Mouse (Mus musculus) lung, postnatal 4 days (tissue): Measurements from ENCODE around the gene Kmt2d.

Experiments used
- DNase-seq, 2 experiments: peaks; one replicate each; pipeline ENCODE4 v3.0.0; 2021

Kmt2d gene

DNA sequence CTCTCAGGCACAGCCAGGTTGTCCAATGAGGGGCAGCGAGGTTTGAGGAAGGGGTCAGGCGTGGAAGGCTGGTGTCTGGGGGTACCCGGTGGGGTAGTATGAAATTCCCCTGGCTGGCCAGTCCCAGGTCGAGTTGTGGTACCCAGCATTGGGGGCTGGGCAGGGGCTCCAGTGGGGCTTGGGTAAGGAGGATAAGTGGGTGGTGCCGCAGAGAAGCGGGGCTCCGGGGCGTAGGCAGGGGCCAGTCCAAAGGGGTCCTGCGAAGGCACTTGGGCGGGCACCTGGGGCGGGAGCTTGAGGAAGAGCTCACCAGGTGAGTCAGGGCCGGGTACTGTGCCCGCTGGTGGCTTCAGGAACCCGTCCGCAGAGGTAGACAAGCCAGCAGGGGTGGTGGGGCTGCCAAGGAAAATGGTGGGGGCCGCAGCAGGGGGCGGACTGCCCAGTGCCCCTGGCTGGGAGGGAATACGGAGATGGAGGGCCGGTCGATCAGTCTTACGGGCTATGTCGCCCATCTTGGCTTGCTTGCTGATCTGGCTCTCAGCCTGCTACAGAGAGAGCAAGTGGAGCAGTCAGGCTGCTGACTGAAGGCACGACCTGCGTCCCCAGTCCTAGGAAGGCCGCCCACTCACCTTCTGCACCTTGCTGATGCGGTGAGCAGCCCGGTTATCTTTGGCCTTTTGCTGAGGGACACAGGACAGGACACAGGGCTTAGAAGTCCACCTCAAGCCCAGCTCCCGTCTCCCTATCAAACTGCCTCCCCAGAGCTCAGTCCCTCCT is 17.7 kb downstream of the Kmt2d start:
- DNase-seq, result peak in 1 of 2 experiments; percentile 24

DNA sequence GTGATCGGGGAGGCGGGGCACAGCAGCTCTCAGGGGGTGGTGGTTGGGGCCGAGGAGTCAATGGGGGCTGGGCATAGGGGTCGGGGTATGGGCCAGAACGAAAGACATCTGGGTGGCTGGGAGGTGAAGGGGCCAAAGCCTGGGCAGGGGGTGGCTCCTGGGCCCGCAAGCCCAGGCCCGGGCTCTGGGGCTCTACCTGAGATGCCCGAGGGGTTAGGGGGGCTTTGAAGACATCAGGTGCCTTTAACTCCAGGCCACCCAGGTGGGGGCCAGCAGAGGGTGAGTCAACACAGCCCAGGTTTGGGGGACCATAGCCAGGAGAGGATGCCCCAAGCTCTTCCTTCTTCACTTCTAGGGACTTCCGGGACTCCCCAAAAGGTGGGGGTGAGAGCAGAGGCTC is 18.3 kb downstream of the Kmt2d start:
- peak in 1 of 2 experiments; percentile 20 for DNase-seq

DNA sequence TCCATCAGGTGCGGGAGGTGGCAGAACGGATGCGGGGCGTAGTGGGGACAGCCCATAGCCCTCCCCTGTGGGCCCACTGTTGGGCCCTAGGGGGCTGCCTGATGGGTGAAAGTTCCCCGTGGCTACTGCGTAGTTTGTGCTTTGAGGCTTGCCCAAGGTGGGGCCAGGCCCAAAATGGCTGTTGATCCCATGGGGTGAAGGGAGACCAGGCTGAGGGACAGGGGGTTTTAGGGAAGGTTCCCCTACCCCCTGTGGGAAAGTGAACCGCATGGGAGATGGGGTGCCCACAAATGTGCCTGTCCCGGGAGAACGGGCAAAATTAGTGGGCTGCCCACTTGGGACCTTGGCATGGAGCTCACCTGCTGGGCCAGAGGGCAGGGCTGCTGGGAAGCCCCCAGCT is 18.9 kb downstream of the Kmt2d start:
- DNase-seq, result peak; percentile 4 to 22

DNA sequence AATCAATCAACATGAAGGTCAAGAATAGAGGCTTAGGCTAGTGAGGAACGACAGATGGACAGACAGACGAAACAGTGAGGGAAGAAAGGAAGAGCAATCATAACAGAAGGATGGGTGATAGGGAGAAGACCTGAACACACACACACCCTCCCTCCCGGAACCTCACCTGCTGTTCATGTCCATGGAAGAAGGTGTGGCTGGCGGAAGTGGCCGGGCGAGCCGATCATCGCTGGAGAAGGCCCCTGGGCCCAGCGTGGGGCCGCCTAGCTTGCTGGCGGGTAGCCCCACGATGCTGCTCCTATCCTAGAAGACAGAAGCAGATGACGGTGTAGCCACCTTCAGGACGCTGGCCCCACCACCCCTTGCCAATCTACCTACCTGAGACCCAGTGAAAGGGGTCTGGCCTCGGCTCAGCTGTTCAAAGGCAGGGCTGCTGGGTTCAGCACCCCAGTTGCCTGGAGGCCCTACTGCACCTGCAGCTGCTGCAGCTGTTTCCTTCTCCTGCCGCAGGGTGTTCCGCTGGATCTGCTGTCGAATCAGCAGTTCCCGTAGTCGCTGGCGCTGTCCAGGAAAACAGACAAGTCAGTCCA is 19.7 kb downstream of the Kmt2d start:
- DNase-seq, result peak in 1 of 2 experiments; percentile 28

DNA sequence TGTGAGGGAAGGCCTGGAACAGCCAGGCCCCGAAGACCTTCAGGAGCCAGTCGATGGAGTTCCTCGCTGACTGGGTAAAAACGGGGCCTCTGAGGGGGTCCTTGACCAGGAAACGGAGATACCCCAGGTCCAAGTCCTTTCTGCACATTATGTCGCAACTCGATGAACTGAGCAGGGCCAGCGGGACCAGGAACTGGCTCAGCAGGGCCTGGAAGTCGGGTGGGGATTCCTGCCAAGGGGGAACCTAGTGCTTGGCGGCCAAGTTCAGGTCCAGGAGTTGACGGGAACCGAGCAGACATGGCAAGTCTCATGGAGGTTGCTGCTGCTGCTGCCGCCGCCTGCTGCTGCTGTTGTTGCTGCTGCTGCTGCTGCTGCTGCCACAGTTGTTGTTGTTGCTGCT is 20.3 kb downstream of the Kmt2d start:
- peak in 1 of 2 experiments; percentile 21 for DNase-seq

DNA sequence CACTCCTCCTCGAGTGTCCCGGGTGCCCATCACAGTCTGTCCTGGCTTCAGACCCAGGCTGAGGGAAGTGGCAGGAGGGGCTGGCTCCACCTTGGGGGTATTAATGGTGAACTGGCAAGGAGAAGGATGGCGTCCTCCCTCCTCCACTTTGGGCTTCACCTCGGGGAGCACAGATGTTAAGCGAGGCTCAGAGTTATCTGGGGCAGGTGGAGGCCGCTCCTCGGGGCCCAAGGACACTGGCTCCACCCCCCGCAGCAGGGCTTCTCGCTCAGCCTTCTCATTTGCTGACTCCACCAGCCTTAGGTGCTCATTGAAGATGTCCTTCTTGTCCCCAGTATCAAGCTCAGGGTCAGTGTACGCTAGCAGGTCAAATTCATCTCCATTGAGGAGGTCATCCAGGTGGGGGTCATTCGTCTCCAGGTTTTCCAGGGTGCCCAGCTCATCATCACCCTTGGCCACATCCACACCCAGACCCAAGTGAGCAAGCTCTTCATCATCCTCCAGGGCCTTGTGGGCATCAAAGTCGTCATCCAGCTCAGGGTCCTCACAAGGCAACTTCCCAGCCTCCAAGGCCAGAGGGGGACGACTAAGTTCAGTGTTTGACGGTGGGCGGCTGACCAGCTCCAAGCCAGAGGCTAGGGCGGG is 20.9 kb downstream of the Kmt2d start:
- DNase-seq, result peak in 1 of 2 experiments; percentile 5

DNA sequence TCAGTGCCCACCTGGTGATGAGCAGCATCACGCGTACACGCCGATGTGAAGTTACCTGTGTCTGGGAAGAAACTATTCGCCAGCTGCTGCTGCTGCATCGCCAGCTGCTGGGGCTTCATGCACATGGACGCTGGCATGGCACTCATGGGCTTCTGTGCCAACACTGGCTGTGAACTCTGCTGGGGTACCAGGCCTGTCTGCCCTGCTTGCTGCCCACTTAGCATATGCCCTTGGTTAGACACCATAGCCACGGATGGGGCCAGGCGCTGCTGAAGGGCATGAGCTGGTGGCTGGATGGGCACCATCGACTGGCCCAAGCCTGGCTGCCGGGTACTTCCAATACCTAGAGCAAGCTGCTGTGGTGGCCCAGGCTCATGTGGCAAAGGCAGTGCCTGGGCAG is 21.8 kb downstream of the Kmt2d start:
- peak in 1 of 2 experiments; percentile 4 for DNase-seq

DNA sequence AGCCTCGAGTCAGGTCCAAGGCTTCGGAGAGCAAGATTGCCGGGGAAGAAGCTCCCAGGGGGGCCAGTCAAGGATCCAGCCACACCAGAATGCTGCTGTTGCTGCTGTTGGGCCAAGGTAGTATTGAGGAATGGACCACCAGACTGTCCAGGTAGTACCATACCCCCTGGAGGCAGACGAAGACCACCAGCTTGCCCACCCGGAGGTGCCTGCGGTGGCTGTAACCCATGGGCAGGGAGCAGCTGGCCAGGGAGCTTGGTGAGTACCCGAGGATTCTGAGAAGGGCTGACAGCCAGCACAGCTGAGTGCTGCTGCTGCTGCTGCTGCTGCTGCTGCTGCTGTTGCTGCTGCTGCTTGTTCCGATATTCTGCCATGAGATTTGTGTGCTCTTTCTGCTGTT is 24.9 kb downstream of the Kmt2d start:
- peak in 1 of 2 experiments; percentile 16 for DNase-seq

DNA sequence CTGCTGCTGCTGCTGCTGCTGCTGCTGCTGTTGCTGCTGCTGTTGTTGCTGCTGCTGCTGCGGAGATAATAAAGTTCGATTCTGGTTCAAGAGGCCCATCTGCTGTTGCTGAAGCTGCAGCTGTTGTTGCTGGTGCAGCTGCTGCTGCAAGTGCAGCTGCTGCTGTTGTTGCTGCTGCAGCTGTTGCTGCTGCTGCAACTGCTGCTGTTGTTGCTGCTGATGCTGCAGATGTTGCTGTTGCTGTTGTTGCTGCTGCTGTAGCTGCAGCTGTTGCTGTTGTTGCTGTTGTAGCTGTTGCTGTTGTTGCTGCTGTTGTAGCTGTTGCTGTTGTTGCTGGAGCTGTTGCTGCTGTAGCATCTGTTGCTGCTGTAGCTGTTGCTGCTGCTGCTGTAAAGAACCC is 25.9 kb downstream of the Kmt2d start:
- peak in 1 of 2 experiments; percentile 12 for DNase-seq

DNA sequence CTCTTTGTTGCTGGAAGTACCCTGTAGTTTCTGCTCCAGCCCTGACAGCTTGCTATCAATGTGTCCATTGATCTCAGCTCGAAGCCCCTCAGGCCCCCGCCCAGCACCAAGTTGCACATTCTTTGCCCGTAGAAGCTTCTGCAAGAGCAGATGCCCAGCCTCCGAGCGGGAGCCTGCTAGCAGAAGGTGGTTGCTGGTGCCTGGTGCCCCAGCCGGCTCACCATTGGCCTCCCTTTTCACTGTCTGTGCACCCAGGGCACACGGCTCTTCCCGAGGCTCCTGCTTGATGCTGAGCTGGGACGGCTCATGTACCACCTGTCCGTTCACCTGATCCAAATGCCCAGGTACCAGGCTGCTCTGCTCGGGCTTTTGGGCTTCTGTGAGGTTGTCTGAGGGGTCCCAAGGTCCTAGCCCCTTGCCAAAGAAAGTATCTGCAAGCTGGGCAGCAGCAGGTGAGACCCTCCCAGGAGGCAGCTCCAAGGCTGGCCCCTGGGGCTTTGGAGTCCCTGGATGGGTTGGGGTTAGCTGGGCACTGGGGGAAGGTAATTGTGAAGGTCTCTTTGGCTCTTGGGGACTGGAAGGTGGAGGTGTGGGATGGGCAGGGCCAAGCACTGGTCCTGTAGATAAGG is 27.3 kb downstream of the Kmt2d start:
- DNase-seq, result peak in 1 of 2 experiments; percentile 23

DNA sequence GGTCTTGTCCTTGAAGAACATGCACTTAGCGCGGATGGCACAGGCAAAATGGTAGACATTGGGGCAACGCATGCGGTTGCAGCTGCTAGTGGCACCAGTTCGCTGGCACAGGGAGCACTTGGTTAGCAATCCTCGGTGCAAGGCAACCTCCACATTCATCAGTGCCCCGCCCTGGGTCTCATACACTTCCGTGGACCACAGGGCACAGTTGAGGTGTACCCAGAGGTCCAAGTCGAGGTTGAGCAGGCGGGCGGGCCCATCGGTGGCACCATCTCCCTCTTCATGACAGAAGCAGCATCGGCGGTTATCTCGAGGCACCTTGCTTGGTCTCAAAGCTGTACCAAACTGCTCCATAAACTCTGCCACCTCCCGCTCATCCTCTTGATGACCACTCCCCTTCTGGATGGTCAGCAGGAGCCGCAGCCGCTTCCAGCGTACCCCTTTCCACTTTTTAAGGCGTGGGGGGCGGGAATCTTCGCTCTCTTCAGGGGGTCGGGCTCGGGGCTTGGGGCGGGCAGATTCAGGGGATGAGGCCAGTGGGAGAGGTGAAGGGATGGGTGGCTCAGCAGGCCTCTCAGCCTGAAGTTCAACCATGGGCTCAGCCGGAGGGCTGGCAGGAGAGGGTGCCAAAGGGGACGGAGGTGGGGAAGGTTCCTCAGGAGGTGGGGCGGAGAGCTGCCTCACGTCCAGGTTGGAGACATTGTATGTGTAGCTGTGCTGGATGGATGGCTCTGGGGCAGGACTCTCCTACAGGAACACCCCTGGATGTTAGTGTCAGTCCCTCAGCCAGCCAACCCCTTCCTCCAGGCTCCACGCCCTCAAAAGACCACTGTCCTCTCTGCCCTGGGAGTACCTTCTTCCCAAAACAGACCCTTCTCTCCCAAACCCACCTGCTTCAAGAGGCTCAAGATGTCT is 31.1 kb downstream of the Kmt2d start:
- no peak for DNase-seq

DNA sequence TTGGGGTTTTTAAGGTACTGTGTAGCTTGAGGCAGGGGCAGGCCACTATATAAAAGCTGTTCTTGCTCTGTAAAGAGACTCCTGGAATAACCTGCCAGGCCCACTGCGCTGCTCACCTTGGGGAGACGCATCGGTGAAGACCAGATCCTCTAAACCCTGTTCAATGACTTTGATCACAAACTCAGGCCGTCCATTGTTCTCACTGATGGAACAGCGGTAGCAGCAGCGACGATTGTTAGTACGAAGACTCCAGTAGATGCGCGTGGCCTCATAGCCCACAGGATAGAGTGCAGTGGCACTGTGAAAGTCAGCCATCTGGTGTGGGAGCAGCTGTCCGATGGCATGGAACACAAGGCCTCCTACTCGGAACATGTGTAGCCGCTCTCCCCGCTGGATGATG is 31.8 kb downstream of the Kmt2d start:
- DNase-seq, result no peak

DNA sequence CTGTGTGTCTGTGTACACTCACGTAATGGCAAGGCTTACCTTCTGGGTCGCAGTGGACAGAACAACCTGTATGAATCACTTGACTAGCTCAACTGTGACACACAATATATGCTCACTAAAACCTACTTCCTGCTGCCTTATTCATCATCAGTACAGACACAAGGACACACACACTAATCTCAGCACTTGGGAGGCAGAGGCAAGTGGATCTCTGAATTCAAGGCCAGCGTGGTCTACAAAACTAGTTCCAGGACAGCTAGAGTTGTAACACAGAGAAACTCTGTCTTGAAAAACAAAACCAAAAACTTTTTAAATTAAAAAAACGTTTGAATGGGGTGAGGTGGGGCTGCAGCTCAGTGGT is 33.3 kb downstream of the Kmt2d start:
- no peak for DNase-seq

DNA sequence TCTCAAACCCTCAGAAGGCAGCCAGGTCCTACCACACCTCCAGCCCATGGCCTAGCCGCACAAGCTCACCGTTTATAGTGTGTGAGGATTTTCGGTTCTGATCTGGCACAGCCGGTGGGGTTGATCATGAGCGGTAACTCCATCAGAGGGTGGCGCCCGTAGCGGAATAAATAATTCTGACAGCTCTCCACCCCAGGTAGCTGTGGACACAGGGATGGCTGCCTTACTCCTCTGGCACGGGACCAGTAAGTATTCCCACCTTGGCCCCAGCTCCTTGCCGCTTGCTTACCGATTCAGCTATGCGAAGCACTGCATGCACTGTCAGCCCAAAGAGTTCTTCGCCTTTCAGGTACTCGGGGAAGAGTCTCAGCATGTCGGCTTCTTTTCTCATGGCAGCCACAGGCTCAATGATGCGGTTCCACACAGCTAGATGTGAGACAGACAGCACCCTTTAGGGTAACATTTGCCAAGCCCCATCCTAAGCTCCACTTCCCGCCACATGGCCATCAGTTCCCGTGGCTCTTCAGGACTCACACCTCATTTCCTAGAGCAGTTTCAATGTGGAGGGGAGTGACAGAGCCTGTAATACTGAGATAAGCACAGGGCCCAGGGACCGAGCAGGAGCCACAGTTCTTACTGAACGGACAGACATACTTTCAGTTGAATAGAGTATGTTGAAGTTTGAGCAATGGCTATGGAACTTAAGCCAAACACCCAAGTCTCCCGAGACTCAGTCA is 33.8 kb downstream of the Kmt2d start:
- no peak for DNase-seq

DNA sequence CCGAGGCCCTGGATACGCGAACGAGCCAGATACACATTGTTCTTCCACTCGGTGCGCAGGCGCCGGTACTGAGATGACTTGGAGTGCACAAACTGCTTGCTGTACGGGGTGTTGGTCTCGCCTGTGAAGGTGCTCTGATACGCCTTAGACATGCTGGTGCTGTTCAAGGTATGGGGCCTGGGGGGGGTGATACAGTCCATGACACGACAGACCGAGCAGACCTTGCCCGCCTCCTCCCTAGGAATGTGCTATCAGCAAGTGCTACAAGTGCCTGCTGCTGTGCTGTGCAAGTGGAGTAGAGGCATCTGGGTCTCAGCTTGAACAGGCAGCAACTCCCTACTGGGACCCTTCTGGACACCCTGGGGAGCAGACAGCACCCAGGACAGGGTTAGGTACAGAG is 35.7 kb downstream of the Kmt2d start:
- no peak for DNase-seq

DNA sequence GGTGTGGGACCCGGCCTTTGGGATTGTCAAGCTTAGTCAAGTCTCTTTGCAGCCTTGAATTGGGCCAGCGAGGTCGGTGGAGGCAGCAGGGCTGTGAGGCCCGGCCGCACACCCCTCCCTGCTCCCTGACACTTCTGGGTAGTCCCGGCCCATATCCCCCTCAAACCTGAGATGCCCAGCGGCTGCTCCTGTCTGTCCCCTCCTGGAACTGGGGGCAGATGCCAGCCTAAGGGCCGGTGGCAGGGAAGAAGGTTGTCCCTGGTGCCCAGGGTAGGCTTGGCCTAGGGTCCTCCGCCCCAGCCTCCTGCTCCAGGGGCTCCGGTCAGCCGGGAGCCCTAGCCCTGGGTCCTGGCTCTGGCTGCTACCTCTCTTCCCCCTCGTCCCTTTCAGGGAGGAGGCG is 36.9 kb downstream of the Kmt2d start:
- DNase-seq, result no peak

DNA sequence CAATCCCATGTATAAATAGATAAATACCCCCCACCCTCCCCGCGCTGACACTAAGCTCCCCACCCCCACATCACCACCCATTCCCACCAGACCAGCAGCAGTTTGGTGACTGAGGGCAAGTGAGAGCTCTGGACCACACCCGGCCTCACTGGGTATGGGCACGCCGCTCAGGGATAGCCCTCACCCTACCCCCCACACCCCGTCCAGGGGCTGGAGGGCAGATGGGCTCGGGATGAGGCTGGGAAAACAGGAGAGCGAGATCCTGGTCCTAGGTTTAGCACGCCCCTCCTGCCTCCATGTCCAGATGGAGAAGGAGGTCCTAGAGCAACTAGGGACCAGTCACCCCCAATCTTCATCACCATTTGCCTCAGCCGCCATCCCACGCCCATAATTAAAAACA is 37.7 kb downstream of the Kmt2d start:
- DNase-seq, result no peak

DNA sequence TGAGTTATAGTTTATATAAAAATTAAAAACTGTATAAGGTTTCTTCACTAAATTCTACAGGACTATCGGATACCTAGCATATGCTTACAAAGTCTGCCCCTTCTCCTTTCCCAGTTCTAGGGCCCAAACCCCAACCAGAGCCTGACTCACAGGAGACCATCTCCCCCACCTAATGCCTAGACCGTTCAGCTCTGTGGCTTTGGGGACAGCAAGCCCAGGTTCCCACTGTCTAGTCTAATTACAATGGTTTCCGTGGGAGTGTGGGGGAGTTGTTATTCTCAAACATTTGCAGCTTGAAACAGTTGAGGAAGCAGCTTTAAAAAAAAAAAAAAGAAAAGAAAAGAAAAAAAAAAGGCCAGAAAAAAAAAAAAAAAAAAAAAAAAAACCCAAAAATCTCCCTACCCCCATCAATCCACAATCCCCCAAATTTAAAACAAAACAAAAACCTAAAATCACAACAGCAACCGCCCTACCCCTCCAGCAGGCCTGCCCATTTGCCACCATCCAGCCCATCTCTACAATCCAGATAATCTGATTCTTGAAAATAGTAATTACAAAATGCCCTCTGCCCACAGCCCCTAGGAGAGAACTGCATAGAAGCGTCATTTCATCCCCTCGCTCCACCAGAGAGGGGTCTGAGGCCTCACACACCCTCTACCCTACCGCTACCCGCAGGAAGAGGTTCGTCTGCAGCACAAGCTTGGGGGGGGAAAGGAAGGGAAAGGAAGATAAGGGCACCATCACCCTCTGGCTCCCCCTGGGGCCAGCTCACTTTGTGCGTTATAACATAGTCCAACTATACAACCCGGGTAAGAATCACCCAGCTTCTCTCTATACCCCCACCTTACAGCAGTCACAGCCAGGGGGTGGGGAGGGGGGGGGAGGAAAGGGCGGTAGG is 38.6 kb downstream of the Kmt2d start:
- DNase-seq, result peak in 1 of 2 experiments; percentile 49

DNA sequence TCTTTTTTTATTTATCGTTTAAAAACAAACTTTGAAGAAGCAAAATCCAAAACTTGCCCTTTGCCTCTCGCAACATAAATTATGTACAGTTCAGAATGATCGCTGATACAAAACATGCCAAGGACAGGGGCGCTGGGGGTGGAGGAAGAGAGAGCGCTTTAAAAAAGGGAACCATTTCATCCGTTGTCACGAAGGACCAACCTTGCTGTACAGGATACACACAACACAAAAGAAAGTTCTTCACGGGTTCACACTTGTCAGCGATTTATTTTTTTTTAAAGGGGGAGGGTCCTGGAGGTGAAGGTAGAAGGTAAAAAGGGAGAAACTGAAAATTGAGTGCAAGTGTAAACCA is 39.3 kb downstream of the Kmt2d start:
- DNase-seq, result no peak

DNA sequence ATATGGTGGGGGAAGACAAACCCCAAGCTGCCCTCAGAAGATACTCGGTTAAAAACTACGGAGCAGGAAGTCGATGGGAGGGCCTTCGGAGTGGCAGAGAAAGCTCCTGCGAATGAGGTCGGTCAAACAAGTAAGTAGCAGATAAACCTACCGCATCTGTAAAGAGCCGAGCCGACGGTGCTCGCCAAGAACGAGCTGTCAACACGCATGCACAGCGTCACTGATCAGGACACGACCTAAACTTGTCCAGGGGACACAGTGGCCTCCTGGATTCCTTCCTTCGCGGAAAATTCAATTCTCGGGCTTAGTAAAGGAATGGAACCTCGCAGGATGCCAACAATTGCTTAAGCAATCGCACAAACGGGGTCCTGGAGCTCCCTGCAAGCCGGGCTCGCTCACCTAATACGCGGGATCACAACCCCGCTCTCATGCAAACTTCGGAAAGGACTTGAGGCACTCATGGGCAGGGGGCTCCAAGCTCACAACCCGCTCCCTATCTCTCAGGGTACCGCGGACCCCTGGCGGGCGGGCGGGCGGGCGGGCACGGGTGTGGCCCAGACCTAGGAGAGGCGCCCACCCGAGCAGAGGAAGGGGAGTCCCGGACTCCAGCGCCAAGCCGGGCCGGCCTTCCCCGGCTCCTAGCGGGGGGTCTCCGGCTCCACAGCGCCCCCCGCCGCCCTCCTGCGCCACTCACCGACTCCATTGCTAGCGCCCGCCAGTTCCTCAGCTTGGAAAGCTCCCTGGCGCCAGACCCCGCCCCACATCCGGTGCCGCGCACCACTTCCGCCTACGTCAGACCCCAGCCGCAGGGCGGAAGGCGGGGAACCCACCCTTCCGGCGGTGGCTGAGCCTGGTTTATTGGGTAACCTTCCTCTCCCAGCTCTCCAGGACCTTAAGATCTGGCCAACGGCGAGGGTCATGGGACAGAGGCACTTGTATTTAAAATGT is 40.0 kb downstream of the Kmt2d start, which contains the start of gene Prkag1:
Gene Prkag1 (minus strand): TSS at position 786 of the 948 bp plus-strand sequence.
- DNase-seq, result peak; percentile 98 to 99
